Mouse (Mus musculus): ENCODE measurements around the gene Nlrp5.
"Not testable (repeated sequence)": the region's sequence is repeated elsewhere in the genome, so short reads cannot be mapped to it uniquely, and the experiment has no call there.

Gene Nlrp5

GRCm38 (mm10) chr7:23385589-23385988 lies at the start of gene Nlrp5:
Gene Nlrp5, plus strand, starts transcription at chr7:23385889.
- no peak for DNase-seq (ENCODE audit: low read depth in 2 of 2, low spot score in 2 of 2)

- not testable (repeated sequence) for DNase-seq (ENCODE audit: low read depth in 2 of 2, low spot score in 2 of 2)
Measured at GRCm38 (mm10) chr7:23358311-23358710, 27.4 kb upstream of the Nlrp5 start.

GRCm38 (mm10) chr7:23470201-23470600 lies 84.5 kb downstream of the Nlrp5 start:
- not testable (repeated sequence) for DNase-seq (ENCODE audit: low read depth in 2 of 2, low spot score in 2 of 2)

- DNase-seq (ENCODE audit: low read depth in 2 of 2, low spot score in 2 of 2): not testable (repeated sequence)
Measured at GRCm38 (mm10) chr7:23470832-23471231, 85.1 kb downstream of the Nlrp5 start.

GRCm38 (mm10) chr7:23472886-23473285 lies 87.2 kb downstream of the Nlrp5 start:
- DNase-seq (ENCODE audit: low read depth in 2 of 2, low spot score in 2 of 2): not testable (repeated sequence)

Measured in CD8-positive naive resting alpha-beta T cell, adult 2 months (primary cell).